Mouse (Mus musculus): Measurements from ENCODE around the gene Slc38a11.

Slc38a11 gene

GRCm38 (mm10) chr2:65321998-65322754 is 41.7 kb downstream of the Slc38a11 start:
- DNase-seq (ENCODE audit: low spot score in 2 of 2) = no peak

GRCm38 (mm10) chr2:65320975-65321374 is 42.9 kb downstream of the Slc38a11 start:
- no peak for DNase-seq (ENCODE audit: low spot score in 2 of 2)

GRCm38 (mm10) chr2:65316721-65317120 is 47.1 kb downstream of the Slc38a11 start:
- no peak for DNase-seq (ENCODE audit: low spot score in 2 of 2)

- DNase-seq (ENCODE audit: low spot score in 2 of 2) = no peak
Observed at GRCm38 (mm10) chr2:65311250-65311649, 52.6 kb downstream of the Slc38a11 start.

GRCm38 (mm10) chr2:65296541-65296940 is 67.3 kb downstream of the Slc38a11 start:
- DNase-seq (ENCODE audit: low spot score in 2 of 2) = no peak

- peak in 1 of 2 experiments; percentile 17 for DNase-seq (ENCODE audit: low spot score in 2 of 2)
Observed at GRCm38 (mm10) chr2:65294092-65294491, 69.7 kb downstream of the Slc38a11 start.

GRCm38 (mm10) chr2:65293411-65293810 is 70.4 kb downstream of the Slc38a11 start:
- DNase-seq (ENCODE audit: low spot score in 2 of 2) = peak in 1 of 2 experiments; percentile 22

- DNase-seq (ENCODE audit: low spot score in 2 of 2) = no peak
Observed at GRCm38 (mm10) chr2:65289721-65290120, 74.1 kb downstream of the Slc38a11 start.

- no peak for DNase-seq (ENCODE audit: low spot score in 2 of 2)
Observed at GRCm38 (mm10) chr2:65288696-65289095, 75.1 kb downstream of the Slc38a11 start.

- peak; percentile 13 to 60 for DNase-seq (ENCODE audit: low spot score in 2 of 2)
Observed at GRCm38 (mm10) chr2:65285380-65285779, 78.5 kb downstream of the Slc38a11 start.

GRCm38 (mm10) chr2:65282979-65283378 is 80.9 kb downstream of the Slc38a11 start:
- no peak for DNase-seq (ENCODE audit: low spot score in 2 of 2)

GRCm38 (mm10) chr2:65279029-65279690 is 84.7 kb downstream of the Slc38a11 start:
- peak in 1 of 2 experiments; percentile 18 for DNase-seq (ENCODE audit: low spot score in 2 of 2)

- DNase-seq (ENCODE audit: low spot score in 2 of 2) = no peak
Observed at GRCm38 (mm10) chr2:65275443-65276061, 88.3 kb downstream of the Slc38a11 start.

GRCm38 (mm10) chr2:65273910-65274309 is 89.9 kb downstream of the Slc38a11 start:
- no peak for DNase-seq (ENCODE audit: low spot score in 2 of 2)

- DNase-seq (ENCODE audit: low spot score in 2 of 2) = no peak
Observed at GRCm38 (mm10) chr2:65268731-65269130, 95.1 kb downstream of the Slc38a11 start.

- DNase-seq (ENCODE audit: low spot score in 2 of 2) = no peak
Observed at GRCm38 (mm10) chr2:65267834-65268233, 96.0 kb downstream of the Slc38a11 start.

GRCm38 (mm10) chr2:65266576-65267299 is 97.1 kb downstream of the Slc38a11 start:
- no peak for DNase-seq (ENCODE audit: low spot score in 2 of 2)

Data from urinary bladder, postnatal 36 days (tissue).